ENCODE assay signal across 12 mouse cellular contexts in genomic region chr1:189866621-189867020, GRCm38 (mm10). TPM values are rescaled to one million over a fixed set of nuclear protein-coding genes. Genes with fewer than 3 reads are reported as not detected.
DNase-seq lines count a peak whose midpoint lies in the region; ATAC-seq and TF ChIP-seq lines count a peak whose summit lies in the region.
"Had no signal": no experiment of that assay in that cellular context is flagged by ENCODE, and none has a peak within 500 bp of the region (broad histone marks: within the 10 kb centered on the region; RNA-seq: fewer than 3 reads in every experiment).

No protein-coding gene starts in this region.

- H3K4me3 ChIP-seq in gastrocnemius, adult 2 months, result peak overlapping the region; percentile 47; the same call in 1 of the 2 replicates
- no peak overlapping the region for H3K4me3 ChIP-seq in kidney, embryonic 15.5 days (replicated peaks)
- H3K4me3 ChIP-seq: forebrain, embryonic 15.5 days; midbrain, embryonic 15.5 days had no signal

- ATAC-seq in kidney, embryonic 15.5 days (replicated peaks; ENCODE audit: low FRiP score), result no peak
- ATAC-seq: forebrain, embryonic 15.5 days; midbrain, embryonic 15.5 days had no signal

- 74% methylated on average over 6 of the region's 6 CpGs for WGBS in kidney, embryonic 15.5 days

- TF ChIP-seq CTCF in gastrocnemius, adult 2 months (IDR thresholded peaks at IDR 0.05), result no peak

- peaks cover 74% of the 10 kb centered on the region for H3K36me3 ChIP-seq in kidney, embryonic 15.5 days
- H3K36me3 ChIP-seq: forebrain, embryonic 15.5 days; midbrain, embryonic 15.5 days had no signal

- H3K9me3 ChIP-seq in kidney, embryonic 15.5 days (replicated peaks), result no peaks in the 10 kb centered on the region
- H3K9me3 ChIP-seq: forebrain, embryonic 15.5 days; midbrain, embryonic 15.5 days had no signal

- H3K27ac ChIP-seq in gastrocnemius, adult 2 months, result peak overlapping the region; percentile 75
- peak overlapping the region; percentile 78 for H3K27ac ChIP-seq in kidney, embryonic 15.5 days
- H3K27ac ChIP-seq: forebrain, embryonic 15.5 days; midbrain, embryonic 15.5 days had no signal

- intact Hi-C loops in gastrocnemius, adult 2 months (cut with DNase I), result no loop called here
- intact Hi-C loops in gastrocnemius, postnatal 36 days (cut with DNase I), result no loop called here

- H3K27me3 ChIP-seq in kidney, embryonic 15.5 days, result no peaks in the 10 kb centered on the region
- H3K27me3 ChIP-seq: forebrain, embryonic 15.5 days; midbrain, embryonic 15.5 days had no signal

- no peak overlapping the region for H3K9ac ChIP-seq in kidney, embryonic 15.5 days
- H3K9ac ChIP-seq: forebrain, embryonic 15.5 days; midbrain, embryonic 15.5 days had no signal

- DNase-seq in gastrocnemius, adult 2 months, result no peak
- DNase-seq in gastrocnemius, postnatal 36 days, result no peak
- no peak for DNase-seq in kidney, adult 9 months
- peak; percentile 42 for DNase-seq in thymus, postnatal 14 days
- DNase-seq in thymus, postnatal 0 days (ENCODE audit: low spot score), result no peak
- no peak for DNase-seq in adipocyte (ENCODE audit: low spot score)
- DNase-seq in urinary bladder, adult 2 months (ENCODE audit: low spot score), result no peak
- DNase-seq: embryo, embryonic 11 days; right cerebral cortex, postnatal 14 days had no signal

- peaks cover 22% of the 10 kb centered on the region for H3K4me1 ChIP-seq in kidney, embryonic 15.5 days

- H3K4me2 ChIP-seq in kidney, embryonic 15.5 days, result no peak overlapping the region
- H3K4me2 ChIP-seq: forebrain, embryonic 15.5 days; midbrain, embryonic 15.5 days had no signal

RNA-seq across cellular contexts. Expression of gene Smyd2, which starts 55.5 kb away (rescaled TPM):
- 100 to 1,000 TPM; 200 to 329 TPM for total RNA-seq in gastrocnemius, adult 2 months (2021)
- total RNA-seq in gastrocnemius, postnatal 36 days (2021), result 100 to 1,000 TPM; 276 to 290 TPM
- 83.0 and 84.2 TPM in 2 replicates for polyA plus RNA-seq in kidney, embryonic 15.5 days (2015; fragmentation: Nextera tagmentation; extraction: Ambion mirVana)
- 64.7 and 64.9 TPM in 2 replicates for polyA plus RNA-seq in thymus, postnatal 0 days (2015; fragmentation: Nextera tagmentation; extraction: Ambion mirVana)
- polyA plus RNA-seq in urinary bladder, adult 2 months (2012; rRNA removed), result 60.7 and 70.8 TPM in 2 replicates
